Mouse (Mus musculus): ENCODE data around the gene Gpatch2. TPM values are rescaled to one million over a fixed set of nuclear protein-coding genes. Genes with fewer than 3 reads are reported as not detected.

Gpatch2 gene
- total RNA-seq, 2 experiments from 2014 or later, result 11.3 to 13.2 TPM

DNA sequence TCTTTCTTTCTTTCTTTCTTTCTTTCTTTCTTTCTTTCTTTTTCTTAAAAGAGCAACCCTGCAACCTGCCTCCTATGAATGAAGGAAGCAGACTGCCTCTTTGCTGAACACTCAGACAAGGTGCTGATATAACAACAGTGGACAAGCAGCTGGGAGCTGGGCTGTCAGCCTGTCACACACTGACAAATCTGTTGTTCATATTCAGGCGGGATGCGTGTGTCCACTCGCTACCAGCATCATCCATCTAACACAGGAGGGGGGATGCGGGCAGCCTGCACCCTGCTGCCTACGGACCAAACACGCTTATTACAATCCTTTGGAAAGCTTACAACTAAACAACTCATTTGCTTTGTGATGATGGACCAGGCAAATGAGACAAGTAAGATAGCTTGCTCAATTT is 158.2 kb downstream of the Gpatch2 start:
- DNase-seq, result no peak

- no peak for DNase-seq
Measured at GRCm38 (mm10) chr1:187374418-187374817, 159.1 kb downstream of the Gpatch2 start.

DNA sequence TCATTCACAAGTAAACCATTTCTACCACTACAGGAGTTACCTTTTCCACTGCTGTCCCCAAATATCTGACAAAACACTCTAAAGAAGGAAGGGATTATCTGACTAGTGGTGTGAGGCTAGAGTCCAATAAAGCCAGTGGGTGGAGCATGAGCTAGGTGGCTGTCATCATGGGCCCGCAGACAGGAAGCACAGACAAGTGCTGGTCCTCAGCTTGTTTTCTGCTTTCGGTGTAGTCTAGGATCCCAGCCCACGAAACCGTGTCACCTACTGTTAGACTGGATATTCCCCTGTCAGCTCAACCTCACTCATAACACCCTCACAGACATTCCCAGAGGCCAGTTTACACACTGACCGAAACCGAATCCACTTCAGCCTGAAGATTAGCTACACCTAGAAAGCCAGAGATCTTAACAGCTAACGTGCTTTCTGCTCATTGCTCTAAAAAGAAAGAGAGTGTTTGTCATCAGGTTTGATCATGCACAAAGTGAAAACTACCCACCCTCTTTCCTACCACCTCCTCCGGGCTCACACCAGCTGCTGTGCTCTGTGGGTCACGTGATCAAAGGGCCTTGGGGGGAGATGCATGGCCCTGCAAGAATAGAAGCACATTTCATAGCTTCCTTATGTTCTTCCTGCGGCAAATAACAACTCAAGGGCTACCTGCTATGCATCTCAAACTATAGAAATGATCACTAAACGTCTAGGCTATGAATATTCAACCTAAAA is 161.8 kb downstream of the Gpatch2 start:
- DNase-seq, result no peak

- no peak for DNase-seq
Measured at GRCm38 (mm10) chr1:187377865-187378524, 162.7 kb downstream of the Gpatch2 start.

DNA sequence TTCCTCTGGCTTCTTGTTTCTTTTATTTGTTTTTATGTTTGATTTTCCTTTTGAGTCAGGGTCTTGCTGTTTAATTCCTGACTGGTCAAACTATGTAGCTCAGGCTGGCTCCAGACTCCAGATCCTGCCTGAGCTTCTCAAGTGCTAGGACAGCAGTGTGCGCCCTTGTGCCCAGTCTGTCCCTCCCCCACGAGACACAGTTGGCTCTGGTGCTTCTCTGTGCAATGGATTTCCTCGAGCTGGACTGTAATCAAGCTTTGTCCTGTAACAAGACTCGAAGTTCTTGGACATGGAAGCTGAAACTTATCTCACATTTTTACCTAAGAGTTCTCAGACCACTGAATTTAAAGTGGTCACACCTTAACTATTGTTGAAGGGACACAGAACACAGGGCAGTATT is 174.2 kb downstream of the Gpatch2 start:
- DNase-seq, result no peak

GRCm38 (mm10) chr1:187400834-187401233 is 185.5 kb downstream of the Gpatch2 start:
- no peak for DNase-seq

Other genes with a start within 250 kb of the Gpatch2 start
- gene D1Pas1, start 248.1 kb upstream of the Gpatch2 start, total RNA-seq (2021), result not detected
- gene Spata17, start within 50 bp of the Gpatch2 start, total RNA-seq (2021), result under 1 TPM in 1 of 2 experiments, not detected in 1; 0.31 TPM

Data from gastrocnemius, postnatal 10 days (tissue).